Mouse (Mus musculus) lung, adult 2 months (tissue): ENCODE measurements around the gene Mttp.

Source experiments
- CTCF ChIP-seq: fragments of 200-500 bp; IDR thresholded peaks from 2 replicates; pipeline ENCODE4 v1.5.1; 2011; ENCODE audit warnings: mild to moderate bottlenecking, low read length, control low read depth; ENCODE audit not compliant: insufficient read depth
- POLR2A ChIP-seq: fragments of 200-500 bp; IDR thresholded peaks from 2 replicates; pipeline ENCODE4 v1.6.1; 2011; ENCODE audit warnings: low read depth, mild to moderate bottlenecking, control low read depth, low read length, borderline replicate concordance; ENCODE audit errors: extremely low read depth

DNA sequence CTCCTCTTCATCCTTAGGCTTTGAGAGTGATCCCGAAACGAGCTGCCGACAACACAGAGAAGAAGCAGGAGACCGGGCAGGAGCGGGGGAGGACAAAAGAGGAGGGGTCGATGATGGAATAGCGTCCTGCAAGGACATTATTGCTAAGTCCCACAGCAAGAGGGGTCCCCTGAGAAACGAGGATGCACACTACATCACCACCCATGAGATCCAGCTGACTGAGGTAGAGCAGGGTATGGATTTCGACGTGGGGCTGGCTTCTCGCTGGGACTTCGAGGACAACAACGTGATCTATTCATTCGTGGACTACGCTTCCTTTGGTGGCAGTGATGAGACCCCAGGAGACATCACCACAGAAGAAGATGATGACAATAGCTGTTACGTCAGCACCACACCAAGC is 78.8 kb downstream of the Mttp start:
- TF ChIP-seq CTCF (no peak), POLR2A (no peak)
